Mouse (Mus musculus) spleen, postnatal 14 days (tissue): ENCODE measurements around the gene Gnat1.
A peak's percentile ranks its signal among the peaks of the same experiment; 100 is the strongest.

ENCODE experiments used
- DNase-seq, 2 experiments: peaks; one replicate each; pipeline ENCODE4 v3.0.0; 2021 to 2022; ENCODE audit warnings: low spot score in 2 of 2

Gene Gnat1

DNA sequence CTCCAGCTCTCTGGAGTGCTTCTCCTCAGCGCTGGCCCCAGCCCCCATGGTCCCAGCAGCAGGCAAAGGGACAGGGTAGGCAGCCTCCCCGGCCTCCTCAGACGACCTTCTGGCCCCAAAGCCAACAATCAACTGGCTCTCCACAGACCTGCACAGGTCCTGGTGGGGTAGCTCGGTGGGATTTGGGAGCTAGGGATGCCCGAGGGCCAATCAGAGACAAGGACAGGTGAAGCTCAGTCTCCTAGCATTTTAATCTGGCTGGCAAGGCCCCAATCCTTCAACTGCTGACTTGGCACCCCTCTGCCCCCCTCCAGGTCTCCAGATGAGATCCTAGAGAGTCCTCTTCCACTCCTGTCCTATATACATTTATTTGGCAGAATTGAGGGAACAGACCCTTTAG, at the start of gene Gnat1:
Gnat1 (minus strand) TSS at position 212 of the 400 bp plus-strand sequence.
- DNase-seq: no peak

DNA sequence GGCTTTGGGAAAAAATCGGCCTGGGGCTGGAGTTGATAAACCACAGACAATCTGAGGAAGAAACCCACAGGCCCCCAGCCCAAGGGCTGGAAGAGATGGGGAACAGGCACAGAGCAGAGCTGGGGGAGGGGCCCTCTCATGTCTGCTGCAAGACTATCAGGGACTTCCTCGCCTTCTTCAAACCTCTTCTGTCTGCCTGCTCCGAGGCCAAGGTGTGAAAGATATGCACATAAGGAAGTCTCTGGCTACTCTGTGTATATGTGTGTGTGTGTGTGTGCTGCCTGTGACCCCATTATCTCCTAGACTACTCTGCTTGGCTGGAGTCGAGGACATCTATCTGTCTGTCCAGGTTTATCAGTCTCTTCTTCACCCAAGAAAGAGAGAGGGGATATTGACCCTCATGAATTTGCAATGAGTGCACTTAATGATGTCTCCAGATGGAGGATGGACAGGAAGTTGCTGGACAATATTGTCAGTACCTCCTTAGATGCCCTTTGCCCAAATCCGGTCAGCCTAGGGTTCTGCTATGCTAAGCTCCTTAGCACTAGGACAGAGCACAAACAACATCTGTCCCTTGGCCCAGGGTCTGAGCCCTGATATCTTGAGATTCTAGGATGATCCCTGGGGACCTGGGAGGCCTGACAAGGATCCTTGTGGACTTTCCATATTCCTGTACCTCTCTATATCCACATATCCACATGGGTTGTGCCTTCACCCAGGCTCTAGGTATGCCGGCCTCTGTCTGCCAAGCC, 49.6 kb upstream of the Gnat1 start:
- no peak for DNase-seq

GRCm38 (mm10) chr9:107727041-107727440, 47.5 kb upstream of the Gnat1 start:
- no peak for DNase-seq

DNA sequence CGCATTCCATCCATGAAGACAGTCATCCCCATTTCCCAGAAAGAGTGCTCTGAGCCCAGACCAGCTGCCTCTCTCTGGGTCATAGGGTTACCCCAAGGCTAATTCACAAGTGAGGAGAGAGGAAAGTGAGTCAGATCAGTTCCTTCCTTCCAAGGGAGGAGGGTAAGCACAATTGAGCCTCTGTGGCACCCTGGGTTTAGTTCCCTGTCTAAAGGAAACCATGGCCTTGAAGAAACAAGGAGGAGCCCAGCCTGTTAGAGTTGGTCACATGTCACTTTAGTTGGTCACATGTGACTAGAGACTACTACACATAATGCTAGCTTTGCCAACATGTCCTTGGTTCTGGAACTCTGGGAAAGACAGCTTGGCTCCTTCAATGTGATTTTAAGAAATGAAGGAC, 45.3 kb upstream of the Gnat1 start:
- no peak for DNase-seq

GRCm38 (mm10) chr9:107723794-107724531, 44.5 kb upstream of the Gnat1 start:
- DNase-seq: no peak

DNA sequence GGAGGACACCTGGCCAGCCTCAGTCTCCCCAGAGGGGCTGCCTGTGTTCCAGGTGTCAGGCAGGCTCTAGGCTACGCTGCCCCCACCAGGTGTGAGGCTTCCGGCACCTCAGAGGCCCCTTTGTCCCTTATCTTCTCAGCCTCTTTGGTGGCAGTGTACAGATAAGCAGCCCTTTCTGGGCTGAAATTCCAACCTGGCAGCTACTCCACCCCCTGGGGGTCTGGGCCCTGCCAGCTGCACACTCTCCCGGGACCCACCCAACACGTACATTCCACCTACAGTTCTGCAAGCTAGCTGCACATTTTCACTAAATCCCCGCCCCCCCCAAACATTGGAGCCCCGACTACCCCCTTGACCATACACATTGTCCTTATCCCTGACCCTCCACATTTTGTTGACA, 43.8 kb upstream of the Gnat1 start:
- no peak for DNase-seq

GRCm38 (mm10) chr9:107718781-107719540, 39.4 kb upstream of the Gnat1 start:
- no peak for DNase-seq

DNA sequence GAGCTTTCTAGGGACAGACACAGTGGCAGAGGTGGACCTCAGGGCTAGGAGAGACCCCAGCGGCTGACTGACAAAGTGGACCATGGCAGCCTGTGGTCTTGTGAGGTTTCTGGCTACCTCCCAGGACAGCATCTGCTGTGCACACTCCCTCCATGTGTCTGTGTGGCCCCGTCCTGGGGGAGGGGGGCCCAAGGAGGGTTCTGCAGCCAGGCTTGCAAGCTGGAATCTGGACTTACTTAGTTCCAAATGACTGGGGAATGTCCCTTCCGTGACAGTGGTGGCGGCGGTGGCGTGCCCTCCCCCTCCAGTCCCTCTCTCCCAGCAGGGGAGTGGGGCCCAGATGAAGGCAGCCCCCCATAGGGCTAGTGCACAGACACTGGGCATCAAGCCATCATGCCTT, 37.4 kb upstream of the Gnat1 start:
- no peak for DNase-seq

DNA sequence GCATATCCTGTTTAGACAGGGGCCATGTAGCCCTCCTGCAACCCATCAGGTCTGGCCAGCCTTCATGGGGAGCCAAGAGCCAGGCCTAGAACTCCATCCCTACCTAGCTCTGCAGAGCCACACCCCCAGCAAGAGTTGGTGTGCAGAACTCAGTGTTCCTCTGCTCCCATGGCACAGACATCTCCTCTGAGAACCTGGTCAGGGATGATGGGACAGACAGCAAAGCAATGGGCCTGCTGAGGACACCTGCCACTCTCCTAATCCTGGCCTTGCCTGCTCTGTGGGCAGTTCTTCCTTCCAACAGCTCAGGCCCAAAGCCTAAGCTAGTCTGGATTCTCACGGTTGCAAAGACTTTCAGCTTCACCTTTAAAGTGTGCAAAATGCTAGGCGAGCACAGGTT, 36.1 kb upstream of the Gnat1 start:
- no peak for DNase-seq

- no peak for DNase-seq
These were observed 34.9 kb upstream of the Gnat1 start for GRCm38 (mm10) chr9:107714221-107714952.

- DNase-seq: peak; percentile 41 to 51
These were observed 30.4 kb upstream of the Gnat1 start, which contains the start of gene Sema3f for GRCm38 (mm10) chr9:107709697-107710483. Sema3f (minus strand) TSS chr9:107710475.

GRCm38 (mm10) chr9:107709096-107709696, 29.7 kb upstream of the Gnat1 start:
- no peak for DNase-seq

DNA sequence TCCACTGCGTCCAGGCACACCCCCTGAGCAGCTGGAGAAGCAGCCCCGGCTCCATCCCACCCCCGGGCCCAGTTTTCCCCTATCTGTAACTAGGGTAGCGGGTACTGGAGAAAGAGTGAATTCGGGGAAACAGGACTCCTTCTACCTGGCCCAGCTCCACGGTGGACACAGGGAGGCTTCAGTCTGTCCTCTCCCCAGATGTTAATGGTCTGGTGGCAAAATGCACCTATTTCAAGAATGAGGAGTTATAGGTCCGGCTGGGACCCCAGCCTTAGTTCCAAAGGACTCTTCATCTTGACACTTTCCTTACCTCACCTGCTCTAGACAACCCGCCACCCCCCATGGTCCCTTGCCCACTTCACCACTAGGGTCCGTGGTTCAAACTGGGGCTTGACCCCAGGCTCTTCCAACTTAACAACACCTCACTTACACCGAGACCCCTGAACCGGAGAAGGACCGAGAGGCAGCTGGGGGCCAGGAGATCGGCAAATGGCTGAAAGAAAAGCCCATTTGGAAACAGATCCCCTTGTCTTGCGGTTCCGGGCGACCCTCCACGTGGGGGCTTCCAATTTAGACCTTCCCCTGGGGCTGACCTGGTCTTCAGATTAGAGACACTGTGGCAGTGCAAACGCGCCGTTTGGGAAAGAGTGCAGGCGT, 29.1 kb upstream of the Gnat1 start:
- no peak for DNase-seq

- no peak for DNase-seq
These were observed 28.4 kb upstream of the Gnat1 start for GRCm38 (mm10) chr9:107707701-107708438.

DNA sequence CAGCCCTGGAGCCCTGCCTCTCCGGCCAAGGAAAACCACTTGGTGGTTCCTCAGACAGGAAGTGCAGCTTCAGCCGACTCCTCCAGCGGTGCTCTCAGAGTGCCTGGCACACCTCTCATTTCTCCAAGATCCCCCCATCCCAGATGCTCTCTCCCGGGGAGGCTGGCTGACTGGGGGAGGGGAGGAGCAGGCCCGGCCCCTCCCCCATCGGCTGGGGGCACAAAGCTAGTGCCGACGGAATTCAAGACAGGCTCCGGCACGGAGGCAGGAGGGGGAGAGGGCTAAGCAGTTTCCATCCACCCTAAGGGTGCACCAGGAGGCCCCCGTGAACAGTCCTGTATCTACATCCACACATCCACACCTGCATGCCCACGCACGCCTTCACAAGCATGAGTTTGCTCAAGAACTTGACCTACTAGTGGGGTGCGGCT, 27.3 kb upstream of the Gnat1 start:
- DNase-seq: no peak

- no peak for DNase-seq
These were observed 24.0 kb upstream of the Gnat1 start for GRCm38 (mm10) chr9:107703337-107704122.

DNA sequence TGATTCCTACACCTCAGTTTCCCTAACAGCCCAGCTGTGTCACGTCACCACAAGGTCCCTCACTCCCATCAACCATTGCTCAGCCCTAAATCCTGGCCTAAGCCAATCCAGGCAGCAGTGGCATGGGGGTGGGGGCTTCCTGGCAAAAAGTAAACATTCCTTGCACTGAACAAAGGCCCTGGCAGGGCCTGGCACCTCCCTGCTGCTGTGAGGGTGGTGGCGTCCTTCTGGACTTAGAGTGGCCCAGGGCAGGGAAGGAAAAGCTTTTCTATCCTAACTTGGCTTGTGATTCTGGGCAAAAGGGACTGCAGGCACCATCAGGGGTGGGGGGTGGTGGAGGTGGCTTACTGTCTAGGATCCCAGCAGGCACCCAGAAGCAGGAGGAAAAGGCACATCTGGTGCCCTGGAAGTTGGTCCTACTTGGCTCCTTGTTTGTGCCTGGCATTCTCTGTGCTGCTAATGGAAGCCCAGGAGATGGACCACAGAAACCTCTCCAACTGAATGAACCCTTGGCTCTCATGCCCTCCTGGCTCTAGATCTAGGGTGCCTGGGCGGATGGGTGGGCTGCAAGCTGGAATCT, 23.2 kb upstream of the Gnat1 start:
- DNase-seq: no peak

GRCm38 (mm10) chr9:107701594-107701993, 22.1 kb upstream of the Gnat1 start:
- DNase-seq: no peak
